Mouse (Mus musculus): Measurements from ENCODE around the gene Wdr95. TPM values are rescaled to one million over a fixed set of nuclear protein-coding genes. Genes with fewer than 3 reads are reported as not detected.
A peak's percentile ranks its signal among the peaks of the same experiment; 100 is the strongest.

The Wdr95 gene
- polyA plus RNA-seq, 1 experiment from 2014 or later: 0.24 TPM

DNA sequence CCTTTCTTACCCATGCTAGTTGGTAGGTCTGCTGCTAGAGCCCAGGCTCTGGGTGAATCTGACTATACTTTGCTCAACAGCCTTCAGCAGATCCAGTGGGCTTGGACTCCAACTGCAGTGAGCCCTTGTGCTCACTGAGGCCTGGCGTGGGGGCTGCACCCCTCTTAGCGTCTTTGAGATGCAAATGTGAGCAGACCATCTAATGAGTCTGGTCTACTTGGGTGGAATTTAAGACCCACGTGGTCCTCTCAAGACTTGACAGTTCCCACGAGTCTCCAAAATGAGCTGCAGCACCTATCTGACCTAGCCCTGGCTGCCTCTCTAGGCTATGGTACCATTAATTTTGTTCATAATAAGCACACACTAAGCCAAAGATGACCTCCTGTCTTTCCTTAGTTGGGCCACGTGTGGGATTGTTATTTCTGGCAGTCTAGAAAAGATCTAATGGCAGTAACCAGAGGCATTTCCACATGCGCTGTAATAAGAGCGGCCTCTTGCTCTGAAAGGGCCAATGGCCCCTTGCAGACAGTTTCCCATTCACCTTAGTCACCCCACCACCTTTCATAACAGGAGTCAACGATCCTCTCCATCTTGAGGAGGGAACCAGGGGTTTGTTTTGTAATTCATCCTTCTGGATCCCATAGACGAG is 14.9 kb upstream of the Wdr95 start:
- Histone ChIP-seq H3K9ac (ENCODE audit: low read depth, low read length) (no peak overlapping the region), H3K9me3 (ENCODE audit: control insufficient read depth, low read length) (no peaks in the 10 kb centered on the region), H3K4me3 (ENCODE audit: low read length) (no peak overlapping the region), H3K36me3 (ENCODE audit: control insufficient read depth, insufficient read depth, low read length) (no peaks in the 10 kb centered on the region), H3K27me3 (replicated peaks; ENCODE audit: control insufficient read depth, insufficient read depth, low read length) (no peaks in the 10 kb centered on the region; the same call in 1 of the 2 replicates), H3K4me1 (ENCODE audit: control insufficient read depth, insufficient read depth, low read depth, low read length) (peaks cover 20% of the 10 kb centered on the region), H3K4me2 (ENCODE audit: low read length) (peak overlapping the region; percentile 13), H3K27ac (ENCODE audit: low read depth, low read length) (peak overlapping the region; percentile 72)
- ATAC-seq: no peak
- WGBS: 21% methylated on average over 9 of the region's 9 CpGs

DNA sequence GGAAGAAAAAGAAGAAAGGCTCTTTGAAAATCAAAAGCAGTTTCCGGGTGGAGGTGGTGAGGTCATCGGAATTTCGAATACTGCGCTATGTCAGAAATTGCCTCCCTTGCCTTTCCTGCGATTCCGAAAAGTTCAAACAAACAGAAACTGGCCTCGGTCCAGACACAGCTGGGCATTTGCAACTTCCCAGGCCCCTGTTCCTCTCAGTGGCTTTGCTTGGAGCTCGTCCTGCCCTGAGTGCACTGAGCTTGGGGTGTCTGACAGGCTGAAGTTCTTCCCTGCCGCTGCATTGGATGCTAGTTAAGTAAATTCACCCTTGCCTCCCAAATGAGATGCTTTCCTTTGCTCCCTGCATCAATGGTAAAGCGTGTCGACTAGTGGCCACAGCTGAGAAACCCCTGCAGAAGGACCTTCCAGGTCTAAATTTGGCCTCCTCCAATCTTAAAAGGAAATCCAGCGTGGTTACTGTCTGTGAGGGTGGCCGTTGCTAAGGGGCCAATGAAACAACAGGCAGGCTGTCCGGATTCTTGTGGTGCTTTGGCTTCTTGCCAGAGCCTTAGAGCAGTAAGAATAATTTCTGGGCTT is 14.3 kb upstream of the Wdr95 start:
- no peaks in the 10 kb centered on the region for H3K9me3 ChIP-seq (ENCODE audit: control insufficient read depth, low read length)
- H3K27me3 ChIP-seq (replicated peaks; ENCODE audit: control insufficient read depth, insufficient read depth, low read length): no peaks in the 10 kb centered on the region; the same call in 1 of the 2 replicates
- H3K4me3 ChIP-seq (ENCODE audit: low read length): no peak overlapping the region
- 9% methylated on average over 14 of the region's 14 CpGs for WGBS
- H3K4me2 ChIP-seq (ENCODE audit: low read length): peak overlapping the region; percentile 13
- H3K36me3 ChIP-seq (ENCODE audit: control insufficient read depth, insufficient read depth, low read length): no peaks in the 10 kb centered on the region
- H3K4me1 ChIP-seq (ENCODE audit: control insufficient read depth, insufficient read depth, low read depth, low read length): peaks cover 20% of the 10 kb centered on the region
- peak overlapping the region; percentile 24 for H3K9ac ChIP-seq (ENCODE audit: low read depth, low read length)
- H3K27ac ChIP-seq (ENCODE audit: low read depth, low read length): peak overlapping the region; percentile 72
- ATAC-seq: peak; percentile 76

DNA sequence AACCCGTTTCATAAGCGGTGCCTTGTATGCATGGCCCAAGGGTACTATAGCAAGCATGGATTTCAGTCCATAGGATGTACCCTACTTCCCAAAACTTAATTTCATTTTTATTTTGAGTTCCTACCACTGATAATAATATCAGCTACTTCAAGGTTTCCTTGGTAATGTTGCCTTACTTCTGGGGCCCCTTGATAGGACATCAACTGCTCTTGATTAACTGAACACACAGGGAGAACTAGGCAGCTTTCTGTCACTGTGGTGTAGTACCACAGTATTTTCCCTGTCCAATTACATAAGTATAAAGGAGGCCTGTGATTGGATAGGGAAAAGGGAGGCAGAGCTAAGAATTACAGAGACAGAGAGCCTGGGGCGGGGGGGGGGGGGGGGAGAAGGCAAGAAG is 13.6 kb upstream of the Wdr95 start:
- 46% methylated on average over 3 of the region's 3 CpGs for WGBS
- H3K9me3 ChIP-seq (ENCODE audit: control insufficient read depth, low read length): no peaks in the 10 kb centered on the region
- H3K4me3 ChIP-seq (ENCODE audit: low read length): no peak overlapping the region
- no peak overlapping the region; the same call in 1 of the 2 replicates for H3K4me2 ChIP-seq (ENCODE audit: low read length)
- ATAC-seq: no peak
- H3K27ac ChIP-seq (ENCODE audit: low read depth, low read length): peak overlapping the region; percentile 72; the same call in 1 of the 2 replicates
- no peak overlapping the region; the same call in 1 of the 2 replicates for H3K9ac ChIP-seq (ENCODE audit: low read depth, low read length)
- H3K27me3 ChIP-seq (replicated peaks; ENCODE audit: control insufficient read depth, insufficient read depth, low read length): no peaks in the 10 kb centered on the region; the same call in 1 of the 2 replicates
- no peaks in the 10 kb centered on the region for H3K36me3 ChIP-seq (ENCODE audit: control insufficient read depth, insufficient read depth, low read length)
- H3K4me1 ChIP-seq (ENCODE audit: control insufficient read depth, insufficient read depth, low read depth, low read length): peaks cover 20% of the 10 kb centered on the region

DNA sequence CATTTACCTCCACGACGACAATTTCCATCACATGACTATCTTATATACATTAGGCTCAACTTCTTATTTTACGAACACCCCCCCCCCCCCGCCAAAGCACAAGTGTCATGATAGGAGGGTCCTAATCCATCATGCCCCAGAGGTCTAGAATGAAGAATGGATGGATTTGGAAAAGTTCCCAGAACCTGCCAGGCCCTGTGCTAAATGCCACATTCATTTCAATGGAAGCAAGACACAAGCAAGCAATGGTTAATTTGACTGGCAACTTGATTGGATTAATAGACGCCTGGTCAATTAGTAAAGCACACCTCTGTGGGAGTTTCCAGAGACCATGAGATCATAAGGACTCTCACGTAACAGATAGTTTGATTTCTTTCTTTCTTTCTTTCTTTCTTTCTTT is 11.4 kb upstream of the Wdr95 start:
- H3K9ac ChIP-seq (ENCODE audit: low read depth, low read length): no peak overlapping the region
- no peak for ATAC-seq
- H3K9me3 ChIP-seq (ENCODE audit: control insufficient read depth, low read length): no peaks in the 10 kb centered on the region
- 46% methylated on average over 6 of the region's 6 CpGs for WGBS
- H3K36me3 ChIP-seq (ENCODE audit: control insufficient read depth, insufficient read depth, low read length): no peaks in the 10 kb centered on the region
- no peak overlapping the region for H3K4me2 ChIP-seq (ENCODE audit: low read length)
- H3K4me1 ChIP-seq (ENCODE audit: control insufficient read depth, insufficient read depth, low read depth, low read length): peaks cover 18% of the 10 kb centered on the region
- H3K4me3 ChIP-seq (ENCODE audit: low read length): no peak overlapping the region
- no peak overlapping the region for H3K27ac ChIP-seq (ENCODE audit: low read depth, low read length)
- no peaks in the 10 kb centered on the region; the same call in 1 of the 2 replicates for H3K27me3 ChIP-seq (replicated peaks; ENCODE audit: control insufficient read depth, insufficient read depth, low read length)

DNA sequence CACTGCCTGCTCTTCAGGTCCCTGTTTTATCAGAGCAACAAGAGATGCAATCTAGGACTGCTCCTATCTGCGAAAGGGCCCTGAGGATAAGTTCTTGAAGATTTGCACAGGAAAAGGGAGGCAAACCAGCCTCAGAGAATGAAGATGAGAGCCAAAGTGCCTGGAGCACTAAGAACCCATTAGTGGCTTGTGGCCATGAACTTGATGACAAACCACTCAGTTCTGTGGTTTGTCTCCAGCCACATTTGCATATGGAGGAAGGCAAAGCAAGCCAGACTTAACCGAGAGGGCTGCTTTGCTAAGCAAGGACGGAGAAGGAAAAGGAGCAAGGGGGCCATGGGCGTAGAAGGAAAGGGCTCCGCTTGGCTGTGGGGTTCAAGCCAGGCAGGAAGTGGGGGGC is 7.7 kb upstream of the Wdr95 start:
- no peak overlapping the region for H3K4me2 ChIP-seq (ENCODE audit: low read length)
- H3K27me3 ChIP-seq (replicated peaks; ENCODE audit: control insufficient read depth, insufficient read depth, low read length): no peaks in the 10 kb centered on the region
- no peak for ATAC-seq
- no peak overlapping the region for H3K4me3 ChIP-seq (ENCODE audit: low read length)
- no peak overlapping the region for H3K27ac ChIP-seq (ENCODE audit: low read depth, low read length)
- no peak overlapping the region for H3K9ac ChIP-seq (ENCODE audit: low read depth, low read length)
- H3K9me3 ChIP-seq (ENCODE audit: control insufficient read depth, low read length): no peaks in the 10 kb centered on the region
- no peaks in the 10 kb centered on the region for H3K36me3 ChIP-seq (ENCODE audit: control insufficient read depth, insufficient read depth, low read length)
- peaks cover 19% of the 10 kb centered on the region for H3K4me1 ChIP-seq (ENCODE audit: control insufficient read depth, insufficient read depth, low read depth, low read length)
- WGBS: 75% methylated on average over 5 of the region's 5 CpGs

DNA sequence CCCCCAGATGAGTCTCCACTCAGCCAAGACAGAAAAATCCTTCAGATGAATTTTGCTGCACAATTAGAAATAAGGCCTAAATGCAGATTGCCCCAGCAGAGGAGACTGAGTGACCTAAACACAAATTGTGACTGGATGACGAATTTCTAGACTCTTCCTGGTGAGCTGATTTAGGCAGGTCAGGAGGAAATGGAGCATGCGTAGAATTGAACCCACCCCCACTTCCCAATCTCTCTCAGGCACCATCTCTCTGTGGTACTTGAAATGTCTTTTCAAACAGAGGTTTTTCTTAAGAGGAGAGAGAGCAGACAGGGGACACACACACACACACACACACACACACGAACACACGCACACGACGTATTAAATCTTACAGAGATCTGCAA is 4.6 kb upstream of the Wdr95 start:
- Histone ChIP-seq H3K9me3 (ENCODE audit: control insufficient read depth, low read length) (no peaks in the 10 kb centered on the region), H3K36me3 (ENCODE audit: control insufficient read depth, insufficient read depth, low read length) (no peaks in the 10 kb centered on the region), H3K9ac (ENCODE audit: low read depth, low read length) (peak overlapping the region; percentile 30; the same call in 1 of the 2 replicates), H3K4me1 (ENCODE audit: control insufficient read depth, insufficient read depth, low read depth, low read length) (peaks cover 41% of the 10 kb centered on the region), H3K27ac (ENCODE audit: low read depth, low read length) (peak overlapping the region; percentile 89), H3K4me3 (ENCODE audit: low read length) (no peak overlapping the region), H3K4me2 (ENCODE audit: low read length) (peak overlapping the region; percentile 35; the same call in 1 of the 2 replicates), H3K27me3 (replicated peaks; ENCODE audit: control insufficient read depth, insufficient read depth, low read length) (no peaks in the 10 kb centered on the region)
- ATAC-seq: no peak
- 37% methylated on average over 6 of the region's 6 CpGs for WGBS

DNA sequence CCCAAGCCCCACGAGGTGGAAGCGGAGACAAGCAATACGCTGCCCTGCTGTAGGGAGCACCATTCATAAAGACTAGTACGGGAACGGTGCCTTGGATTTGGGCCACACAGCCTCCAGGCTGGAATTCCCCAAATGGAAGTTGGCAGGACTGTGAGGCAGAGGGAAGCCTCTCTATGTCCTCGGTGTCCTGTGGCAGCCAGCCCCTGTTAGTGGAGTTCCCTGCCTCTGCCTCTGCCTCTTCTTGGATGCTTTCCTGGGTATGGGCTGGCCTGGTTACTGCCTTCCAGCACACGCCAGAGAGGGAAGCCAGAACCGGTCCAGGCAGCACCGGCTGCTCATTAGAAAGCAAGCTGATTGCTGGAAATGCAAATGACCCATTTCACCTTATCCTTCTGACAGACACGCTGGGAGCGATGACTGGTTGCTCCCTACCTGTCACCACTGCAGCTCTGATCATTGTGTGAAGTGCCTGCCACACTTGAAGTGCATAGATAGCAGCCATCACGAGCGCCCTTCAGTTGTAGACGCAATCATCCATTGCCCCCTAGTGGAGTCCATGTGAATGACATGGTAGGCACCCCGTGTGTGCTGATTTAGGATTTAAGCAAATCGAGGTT is 4.1 kb upstream of the Wdr95 start:
- peak; percentile 89 for ATAC-seq
- Histone ChIP-seq H3K27ac (ENCODE audit: low read depth, low read length) (peak overlapping the region; percentile 89), H3K27me3 (replicated peaks; ENCODE audit: control insufficient read depth, insufficient read depth, low read length) (no peaks in the 10 kb centered on the region), H3K36me3 (ENCODE audit: control insufficient read depth, insufficient read depth, low read length) (no peaks in the 10 kb centered on the region), H3K9ac (ENCODE audit: low read depth, low read length) (peak overlapping the region; percentile 30), H3K4me3 (ENCODE audit: low read length) (no peak overlapping the region), H3K9me3 (ENCODE audit: control insufficient read depth, low read length) (no peaks in the 10 kb centered on the region), H3K4me1 (ENCODE audit: control insufficient read depth, insufficient read depth, low read depth, low read length) (peaks cover 43% of the 10 kb centered on the region), H3K4me2 (ENCODE audit: low read length) (peak overlapping the region; percentile 35)
- WGBS: 5% methylated on average over 16 of the region's 16 CpGs

DNA sequence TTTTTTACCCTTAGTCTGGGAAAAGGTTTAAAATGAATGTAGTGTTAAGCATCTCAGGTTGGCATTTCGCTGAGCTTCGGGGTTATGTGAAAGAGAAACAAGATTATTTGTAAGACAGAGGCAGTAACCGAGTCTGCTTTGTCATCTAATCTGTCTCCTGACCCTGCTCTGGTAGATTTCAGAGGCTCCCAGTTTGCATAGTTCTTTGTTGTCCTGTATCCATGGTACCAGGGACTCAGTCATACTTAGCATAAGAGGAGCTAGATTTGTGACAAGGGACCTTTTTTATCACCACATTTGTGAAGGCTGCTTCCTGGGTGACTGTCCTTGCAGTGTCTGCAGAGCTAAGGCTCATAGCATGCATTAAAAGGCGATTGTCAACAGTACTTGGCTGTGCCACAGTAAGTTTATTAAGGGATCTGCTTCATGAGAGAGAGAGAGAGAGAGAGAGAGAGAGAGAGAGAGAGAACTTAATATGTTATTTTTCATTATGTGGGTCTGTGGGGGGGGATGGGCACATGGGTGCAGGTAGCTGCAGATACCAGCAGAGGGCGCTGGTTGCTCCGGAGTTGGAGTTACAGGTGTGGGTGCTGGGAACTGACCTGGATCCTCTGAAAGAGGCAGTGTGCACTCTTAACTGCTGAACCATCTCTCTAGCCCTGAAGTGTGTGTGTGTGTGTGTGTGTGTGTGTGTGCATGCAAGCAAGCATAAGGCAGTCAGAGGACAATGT is 3.3 kb upstream of the Wdr95 start:
- 45% methylated on average over 6 of the region's 6 CpGs for WGBS
- H3K4me1 ChIP-seq (ENCODE audit: control insufficient read depth, insufficient read depth, low read depth, low read length): peaks cover 46% of the 10 kb centered on the region

More for the DNA sequence above, 3.3 kb upstream of the Wdr95 start:
- Histone ChIP-seq H3K27ac (ENCODE audit: low read depth, low read length) (peak overlapping the region; percentile 65), H3K9me3 (ENCODE audit: control insufficient read depth, low read length) (no peaks in the 10 kb centered on the region), H3K4me3 (ENCODE audit: low read length) (no peak overlapping the region), H3K36me3 (ENCODE audit: control insufficient read depth, insufficient read depth, low read length) (no peaks in the 10 kb centered on the region), H3K27me3 (replicated peaks; ENCODE audit: control insufficient read depth, insufficient read depth, low read length) (no peaks in the 10 kb centered on the region), H3K4me2 (ENCODE audit: low read length) (peak overlapping the region; percentile 17; the same call in 1 of the 2 replicates), H3K9ac (ENCODE audit: low read depth, low read length) (no peak overlapping the region)
- no peak for ATAC-seq

All from hindbrain, embryonic 16.5 days (tissue).